Mouse (Mus musculus): ENCODE results near the gene Kank2. TPM values are rescaled to one million over a fixed set of nuclear protein-coding genes. Genes with fewer than 3 reads are reported as not detected.

The Kank2 gene
- polyA plus RNA-seq, 1 experiment = 44.7 TPM

DNA sequence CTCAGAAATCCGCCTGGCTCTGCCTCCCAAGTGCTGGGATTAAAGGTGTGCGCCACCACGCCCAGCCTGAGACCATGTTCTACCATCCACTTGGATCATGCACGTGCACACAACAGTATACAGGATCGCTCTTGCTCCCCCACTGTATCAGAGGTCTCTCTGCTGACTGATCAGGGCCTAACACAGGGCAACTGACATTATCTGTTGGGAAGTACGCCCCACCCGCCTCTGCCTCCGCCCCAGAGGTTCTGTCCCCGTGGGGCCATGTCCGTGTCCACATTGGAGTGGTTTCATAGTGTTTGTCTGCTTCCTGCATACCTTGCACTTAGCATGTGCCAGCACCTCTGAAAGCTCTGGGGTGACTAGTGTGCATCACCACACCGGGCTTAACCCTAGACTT lies 57.0 kb downstream of the Kank2 start:
- no peak overlapping the region for H3K27ac ChIP-seq (ENCODE audit: insufficient read depth, low read length)
- no peak for TF ChIP-seq CTCF (IDR thresholded peaks at IDR 0.05; ENCODE audit: borderline replicate concordance, insufficient read depth, low read depth, low read length)
- no peak for TF ChIP-seq POLR2A (IDR thresholded peaks at IDR 0.05; ENCODE audit: borderline replicate concordance, insufficient read depth, low read length)
- H3K4me1 ChIP-seq (ENCODE audit: control insufficient read depth, insufficient read depth, low read length) = peaks cover 13% of the 10 kb centered on the region
- no peak overlapping the region for H3K4me3 ChIP-seq (replicated peaks; ENCODE audit: insufficient read depth, low read depth, low read length)
- no peak for DNase-seq
- WGBS = 96% methylated on average over 11 of the region's 11 CpGs
- H3K27me3 ChIP-seq (ENCODE audit: control insufficient read depth, insufficient read depth, low read length) = no peaks in the 10 kb centered on the region

DNA sequence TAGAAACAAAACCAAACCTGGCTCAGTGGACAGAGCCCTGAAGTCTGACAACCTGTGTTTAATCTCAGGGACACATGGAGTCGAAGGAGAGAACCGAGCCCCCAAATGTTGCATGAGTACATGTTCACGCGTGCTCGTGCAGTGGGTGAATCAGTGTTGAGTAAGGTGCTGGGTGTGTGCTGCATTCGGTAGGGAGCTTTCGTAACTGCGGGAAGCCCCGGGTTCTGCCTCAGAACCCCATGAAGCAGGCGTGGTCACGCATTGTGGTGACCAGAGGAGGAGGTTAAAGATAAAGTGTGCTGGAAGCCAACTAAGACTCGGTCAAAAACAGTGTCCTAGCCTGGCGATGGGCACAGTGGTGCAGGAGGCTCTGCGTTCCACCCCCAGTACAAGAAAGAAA lies 58.1 kb downstream of the Kank2 start:
- no peak for TF ChIP-seq POLR2A (IDR thresholded peaks at IDR 0.05; ENCODE audit: borderline replicate concordance, insufficient read depth, low read length)
- no peak for TF ChIP-seq CTCF (IDR thresholded peaks at IDR 0.05; ENCODE audit: borderline replicate concordance, insufficient read depth, low read depth, low read length)
- Histone ChIP-seq H3K4me1 (ENCODE audit: control insufficient read depth, insufficient read depth, low read length) (peaks cover 13% of the 10 kb centered on the region), H3K4me3 (replicated peaks; ENCODE audit: insufficient read depth, low read depth, low read length) (no peak overlapping the region), H3K27me3 (ENCODE audit: control insufficient read depth, insufficient read depth, low read length) (no peaks in the 10 kb centered on the region), H3K27ac (ENCODE audit: insufficient read depth, low read length) (no peak overlapping the region)
- DNase-seq = no peak
- 97% methylated on average over 14 of the region's 14 CpGs for WGBS

DNA sequence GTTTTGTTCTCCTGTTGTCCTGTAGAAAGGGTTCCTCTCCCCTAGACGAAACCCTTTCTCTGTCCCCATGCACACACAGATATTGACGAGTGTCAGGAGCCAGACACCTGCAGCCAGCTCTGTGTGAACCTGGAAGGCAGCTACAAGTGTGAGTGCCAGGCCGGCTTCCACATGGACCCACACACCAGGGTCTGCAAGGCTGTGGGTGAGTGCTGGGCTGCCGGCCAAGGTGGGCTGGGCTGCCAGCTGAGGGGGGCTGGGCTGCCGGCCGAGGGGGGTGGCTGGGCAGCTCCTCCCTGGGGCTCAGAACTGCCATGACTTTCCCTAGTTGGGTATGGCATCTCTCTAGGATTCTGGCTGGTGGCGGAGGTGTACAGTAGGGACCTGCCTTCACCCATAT lies 59.8 kb downstream of the Kank2 start:
- no peak overlapping the region for H3K27ac ChIP-seq (ENCODE audit: insufficient read depth, low read length)
- DNase-seq = no peak
- WGBS = 18% methylated on average over 7 of the region's 7 CpGs
- H3K4me1 ChIP-seq (ENCODE audit: control insufficient read depth, insufficient read depth, low read length) = peaks cover 13% of the 10 kb centered on the region
- no peak overlapping the region for H3K4me3 ChIP-seq (replicated peaks; ENCODE audit: insufficient read depth, low read depth, low read length)
- no peaks in the 10 kb centered on the region for H3K27me3 ChIP-seq (ENCODE audit: control insufficient read depth, insufficient read depth, low read length)
- TF ChIP-seq POLR2A (IDR thresholded peaks at IDR 0.05; ENCODE audit: borderline replicate concordance, insufficient read depth, low read length) (no peak), CTCF (IDR thresholded peaks at IDR 0.05; ENCODE audit: borderline replicate concordance, insufficient read depth, low read depth, low read length) (no peak)

DNA sequence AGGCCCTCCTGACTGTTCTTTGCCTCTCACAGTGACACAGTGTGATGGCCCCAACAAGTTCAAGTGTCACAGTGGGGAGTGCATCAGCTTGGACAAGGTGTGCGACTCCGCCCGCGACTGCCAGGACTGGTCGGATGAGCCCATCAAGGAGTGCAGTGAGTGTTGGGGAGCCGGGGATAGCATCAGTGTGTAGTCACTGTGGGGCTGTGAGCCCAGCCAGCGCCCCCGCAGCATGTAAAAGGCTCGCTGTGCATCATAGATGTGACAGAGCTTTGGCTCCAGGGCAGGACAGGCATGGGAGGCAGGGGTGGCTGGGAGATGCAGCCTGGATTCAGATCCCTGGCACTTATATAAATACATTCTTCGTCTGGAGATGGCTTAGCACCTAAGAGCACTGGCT lies 61.4 kb downstream of the Kank2 start:
- Histone ChIP-seq H3K27me3 (ENCODE audit: control insufficient read depth, insufficient read depth, low read length) (no peaks in the 10 kb centered on the region), H3K4me3 (replicated peaks; ENCODE audit: insufficient read depth, low read depth, low read length) (no peak overlapping the region), H3K27ac (ENCODE audit: insufficient read depth, low read length) (no peak overlapping the region; the same call in 1 of the 2 replicates), H3K4me1 (ENCODE audit: control insufficient read depth, insufficient read depth, low read length) (peaks cover 13% of the 10 kb centered on the region)
- TF ChIP-seq POLR2A (IDR thresholded peaks at IDR 0.05; ENCODE audit: borderline replicate concordance, insufficient read depth, low read length) (no peak), CTCF (IDR thresholded peaks at IDR 0.05; ENCODE audit: borderline replicate concordance, insufficient read depth, low read depth, low read length) (no peak)
- 32% methylated on average over 10 of the region's 10 CpGs for WGBS
- DNase-seq = no peak

DNA sequence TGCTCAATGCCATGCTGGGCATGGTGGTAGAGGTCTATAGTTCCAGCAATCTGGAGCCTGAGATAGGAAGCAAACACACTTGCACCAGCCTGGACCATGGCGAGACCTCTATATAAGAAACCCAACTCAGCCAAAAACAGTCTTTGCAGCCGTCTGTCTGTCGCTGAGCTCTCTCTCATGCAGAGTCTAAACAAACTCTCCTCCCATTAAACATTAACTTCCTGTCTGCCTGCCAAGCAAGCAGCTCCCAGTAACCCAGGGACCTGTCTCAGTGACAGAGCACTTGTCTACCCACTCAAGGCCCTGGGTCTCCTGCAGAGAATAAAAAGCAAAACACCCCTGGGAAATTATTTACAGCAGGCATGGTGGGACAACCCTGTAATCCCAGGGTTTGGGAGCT lies 62.0 kb downstream of the Kank2 start:
- no peak for DNase-seq
- no peak overlapping the region for H3K27ac ChIP-seq (ENCODE audit: insufficient read depth, low read length)
- peaks cover 13% of the 10 kb centered on the region for H3K4me1 ChIP-seq (ENCODE audit: control insufficient read depth, insufficient read depth, low read length)
- TF ChIP-seq POLR2A (IDR thresholded peaks at IDR 0.05; ENCODE audit: borderline replicate concordance, insufficient read depth, low read length) (no peak), CTCF (IDR thresholded peaks at IDR 0.05; ENCODE audit: borderline replicate concordance, insufficient read depth, low read depth, low read length) (no peak)
- no peaks in the 10 kb centered on the region for H3K27me3 ChIP-seq (ENCODE audit: control insufficient read depth, insufficient read depth, low read length)
- H3K4me3 ChIP-seq (replicated peaks; ENCODE audit: insufficient read depth, low read depth, low read length) = no peak overlapping the region
- 56% methylated on average over 3 of the region's 3 CpGs for WGBS

DNA sequence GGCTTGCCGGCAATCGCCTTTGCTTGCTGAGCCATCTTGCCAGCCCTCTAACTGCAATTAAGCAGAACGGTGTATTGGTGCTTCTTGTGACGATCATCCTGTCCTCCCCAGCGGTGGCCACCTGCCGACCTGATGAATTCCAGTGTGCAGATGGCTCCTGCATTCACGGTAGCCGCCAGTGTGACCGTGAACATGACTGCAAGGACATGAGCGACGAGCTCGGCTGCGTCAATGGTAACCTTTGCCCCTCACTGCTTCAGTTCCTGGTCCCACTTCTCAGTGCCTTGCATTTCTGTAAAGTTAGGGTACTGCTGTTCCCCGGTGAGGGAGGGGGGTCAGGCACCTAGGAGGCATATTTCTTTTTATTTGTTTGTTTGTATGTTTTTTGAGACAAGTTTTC lies 63.4 kb downstream of the Kank2 start:
- H3K4me3 ChIP-seq (replicated peaks; ENCODE audit: insufficient read depth, low read depth, low read length) = no peak overlapping the region
- H3K27me3 ChIP-seq (ENCODE audit: control insufficient read depth, insufficient read depth, low read length) = no peaks in the 10 kb centered on the region
- H3K4me1 ChIP-seq (ENCODE audit: control insufficient read depth, insufficient read depth, low read length) = peaks cover 13% of the 10 kb centered on the region
- DNase-seq = no peak
- TF ChIP-seq POLR2A (IDR thresholded peaks at IDR 0.05; ENCODE audit: borderline replicate concordance, insufficient read depth, low read length) (no peak), CTCF (IDR thresholded peaks at IDR 0.05; ENCODE audit: borderline replicate concordance, insufficient read depth, low read depth, low read length) (no peak)
- 76% methylated on average over 14 of the region's 14 CpGs for WGBS
- H3K27ac ChIP-seq (ENCODE audit: insufficient read depth, low read length) = no peak overlapping the region

DNA sequence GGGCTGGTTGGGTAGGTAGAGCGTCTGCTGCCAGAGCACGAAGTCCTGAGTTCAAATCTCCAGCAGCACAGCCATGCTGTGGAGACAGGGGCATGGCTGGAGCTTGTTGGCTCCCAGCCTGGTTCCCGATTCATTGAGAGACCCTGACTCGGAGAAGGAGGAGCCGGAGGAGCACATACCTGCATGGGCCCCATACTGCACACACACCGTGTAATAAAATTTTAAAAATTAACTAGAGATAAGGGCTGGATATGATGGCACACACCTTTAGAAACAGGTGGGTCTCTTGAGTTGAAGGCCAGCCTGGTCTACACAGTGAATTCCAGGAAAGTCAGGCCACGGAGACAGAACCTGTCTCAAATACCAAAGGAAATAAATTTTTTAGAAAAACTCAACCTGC lies 64.6 kb downstream of the Kank2 start:
- no peak for DNase-seq
- Histone ChIP-seq H3K4me1 (ENCODE audit: control insufficient read depth, insufficient read depth, low read length) (peaks cover 13% of the 10 kb centered on the region), H3K27me3 (ENCODE audit: control insufficient read depth, insufficient read depth, low read length) (no peaks in the 10 kb centered on the region), H3K4me3 (replicated peaks; ENCODE audit: insufficient read depth, low read depth, low read length) (no peak overlapping the region), H3K27ac (ENCODE audit: insufficient read depth, low read length) (no peak overlapping the region)
- 95% methylated on average over 7 of the region's 7 CpGs for WGBS
- TF ChIP-seq CTCF (IDR thresholded peaks at IDR 0.05; ENCODE audit: borderline replicate concordance, insufficient read depth, low read depth, low read length) (no peak), POLR2A (IDR thresholded peaks at IDR 0.05; ENCODE audit: borderline replicate concordance, insufficient read depth, low read length) (no peak)

DNA sequence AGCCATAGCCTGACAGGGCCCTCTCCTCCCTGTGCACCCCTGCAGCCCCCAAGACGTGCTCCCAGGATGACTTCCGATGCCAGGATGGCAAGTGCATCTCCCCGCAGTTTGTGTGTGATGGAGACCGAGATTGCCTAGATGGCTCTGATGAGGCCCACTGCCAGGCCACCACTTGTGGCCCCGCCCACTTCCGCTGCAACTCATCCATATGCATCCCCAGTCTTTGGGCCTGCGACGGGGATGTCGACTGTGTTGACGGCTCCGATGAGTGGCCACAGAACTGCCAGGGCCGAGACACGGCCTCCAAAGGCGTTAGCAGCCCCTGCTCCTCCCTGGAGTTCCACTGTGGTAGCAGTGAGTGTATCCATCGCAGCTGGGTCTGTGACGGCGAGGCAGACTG lies 65.1 kb downstream of the Kank2 start:
- DNase-seq = no peak
- Histone ChIP-seq H3K4me1 (ENCODE audit: control insufficient read depth, insufficient read depth, low read length) (peaks cover 10% of the 10 kb centered on the region), H3K27ac (ENCODE audit: insufficient read depth, low read length) (no peak overlapping the region), H3K27me3 (ENCODE audit: control insufficient read depth, insufficient read depth, low read length) (no peaks in the 10 kb centered on the region), H3K4me3 (replicated peaks; ENCODE audit: insufficient read depth, low read depth, low read length) (no peak overlapping the region)
- WGBS = 72% methylated on average over 17 of the region's 17 CpGs
- TF ChIP-seq POLR2A (IDR thresholded peaks at IDR 0.05; ENCODE audit: borderline replicate concordance, insufficient read depth, low read length) = no peak
- no peak for TF ChIP-seq CTCF (IDR thresholded peaks at IDR 0.05; ENCODE audit: borderline replicate concordance, insufficient read depth, low read depth, low read length)

All from cerebellum, adult 2 months (tissue).